Mouse (Mus musculus) frontal cortex, postnatal 14 days (tissue): Measurements from ENCODE around the gene D230025D16Rik.
"Not testable (repeated sequence)": the region's sequence is repeated elsewhere in the genome, so short reads cannot be mapped to it uniquely, and the experiment has no call there.

Experiments
- DNase-seq, 2 experiments: peaks; one replicate each; pipeline ENCODE4 v3.0.0; 2022; ENCODE audit warnings: low spot score in 2 of 2

D230025D16Rik gene

DNA sequence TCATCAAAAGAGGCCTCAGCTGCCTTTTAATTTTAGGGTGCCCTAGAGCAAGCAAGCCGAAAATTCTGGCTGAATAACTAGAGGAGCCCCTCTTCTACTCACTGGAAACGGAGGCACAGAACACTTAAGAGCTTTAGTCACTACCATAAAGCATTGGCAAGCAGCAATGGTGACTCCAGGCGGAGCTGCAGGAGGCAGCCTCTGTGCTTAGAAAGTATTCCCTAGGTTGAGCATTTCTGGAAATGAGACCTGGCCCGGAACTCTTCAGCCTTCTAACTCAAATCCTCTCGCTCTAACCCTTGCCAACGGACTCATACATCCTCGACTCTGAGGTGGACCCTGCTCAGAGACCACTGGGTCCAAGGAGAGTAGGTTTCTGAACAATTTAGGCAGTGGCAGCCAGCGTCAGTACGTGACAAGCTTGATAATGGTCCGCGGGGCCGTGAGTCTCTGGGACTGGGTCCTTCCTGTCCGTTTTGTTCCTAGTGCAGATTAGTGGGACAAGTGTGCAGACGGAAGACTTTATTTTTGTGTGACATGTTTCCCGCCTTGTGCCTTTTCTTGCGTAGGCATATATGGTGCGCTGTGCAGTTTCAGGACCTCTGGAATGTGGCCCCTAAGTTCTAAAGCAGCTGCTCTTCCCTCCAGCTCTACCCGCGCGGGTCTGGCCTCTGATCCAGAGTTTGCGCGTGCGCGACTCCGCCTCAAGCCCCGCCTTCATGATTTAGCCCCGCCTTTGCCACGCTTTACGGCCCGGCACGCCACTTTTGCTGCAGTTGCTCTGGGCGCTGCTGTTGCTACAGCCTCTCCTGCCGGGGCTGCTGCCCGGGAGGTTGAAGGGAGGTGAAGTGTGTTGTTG is at the start of gene D230025D16Rik:
Gene D230025D16Rik, plus strand, starts transcription at position 733 of the 859 bp plus-strand sequence.
- peak; percentile 89 to 92 for DNase-seq

DNA sequence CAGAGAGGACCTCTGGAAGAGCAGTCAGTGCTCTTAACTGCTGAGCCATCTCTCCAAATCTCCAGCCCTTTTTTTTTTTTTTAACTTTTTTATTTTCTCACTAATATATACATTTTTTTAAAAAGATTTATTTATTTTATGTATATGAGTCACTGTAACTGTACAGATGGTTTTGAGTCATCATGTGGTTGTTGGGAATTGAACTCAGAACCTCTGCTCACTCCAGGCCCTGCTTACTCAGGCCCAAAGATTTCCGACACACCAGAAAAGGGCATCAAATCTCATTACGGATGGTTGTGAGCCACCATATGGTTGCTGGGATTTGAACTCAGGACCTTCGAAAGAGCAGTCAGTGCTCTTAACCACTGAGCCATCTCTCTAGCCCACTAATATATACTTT is 49.7 kb upstream of the D230025D16Rik start:
- DNase-seq, result not testable (repeated sequence)

DNA sequence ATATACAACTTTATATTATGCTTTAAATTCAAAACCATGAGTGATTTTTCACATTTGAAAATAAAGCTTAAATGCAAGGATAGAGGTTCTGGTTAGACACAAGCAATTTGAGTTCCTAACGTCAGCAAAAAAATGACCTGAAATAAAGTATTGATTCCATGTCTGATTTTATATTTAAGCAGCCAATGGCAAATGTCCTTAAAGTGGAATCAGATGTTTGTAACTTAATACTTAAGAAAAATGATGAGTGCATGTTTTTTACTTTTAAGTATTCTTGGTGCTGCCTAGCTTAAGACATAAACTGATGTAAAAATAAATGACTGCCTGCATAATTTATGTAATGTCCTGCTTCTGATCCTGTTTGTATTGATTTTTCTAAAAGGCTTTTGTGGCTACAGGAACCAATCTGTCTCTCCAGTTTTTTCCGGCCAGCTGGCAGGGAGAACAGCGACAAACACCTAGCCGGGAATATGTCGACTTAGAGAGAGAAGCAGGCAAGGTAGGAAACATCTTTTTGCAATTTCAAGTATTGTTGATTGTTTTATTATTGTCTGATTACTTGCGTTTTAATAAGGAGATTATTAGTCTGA is 46.6 kb upstream of the D230025D16Rik start:
- no peak for DNase-seq

DNA sequence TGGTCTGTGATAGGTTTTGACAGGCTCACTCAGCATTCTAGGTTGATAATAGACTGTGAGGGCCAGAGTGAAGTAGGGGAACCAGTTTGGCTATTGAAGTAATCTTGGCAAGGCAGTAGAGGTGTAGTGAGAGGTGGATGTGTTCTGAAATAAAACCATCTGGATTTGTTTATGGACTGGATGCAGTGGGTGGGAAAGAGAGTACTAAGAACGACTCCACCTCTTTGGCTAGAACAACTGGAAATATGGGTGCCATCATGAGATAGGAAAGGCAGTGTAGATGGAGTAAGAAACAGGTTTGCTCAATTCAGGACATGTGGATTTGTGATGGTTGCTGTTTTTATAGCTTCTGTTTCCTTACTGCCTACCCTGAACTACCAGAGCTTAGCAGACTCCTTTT is 42.7 kb upstream of the D230025D16Rik start:
- DNase-seq, result no peak

DNA sequence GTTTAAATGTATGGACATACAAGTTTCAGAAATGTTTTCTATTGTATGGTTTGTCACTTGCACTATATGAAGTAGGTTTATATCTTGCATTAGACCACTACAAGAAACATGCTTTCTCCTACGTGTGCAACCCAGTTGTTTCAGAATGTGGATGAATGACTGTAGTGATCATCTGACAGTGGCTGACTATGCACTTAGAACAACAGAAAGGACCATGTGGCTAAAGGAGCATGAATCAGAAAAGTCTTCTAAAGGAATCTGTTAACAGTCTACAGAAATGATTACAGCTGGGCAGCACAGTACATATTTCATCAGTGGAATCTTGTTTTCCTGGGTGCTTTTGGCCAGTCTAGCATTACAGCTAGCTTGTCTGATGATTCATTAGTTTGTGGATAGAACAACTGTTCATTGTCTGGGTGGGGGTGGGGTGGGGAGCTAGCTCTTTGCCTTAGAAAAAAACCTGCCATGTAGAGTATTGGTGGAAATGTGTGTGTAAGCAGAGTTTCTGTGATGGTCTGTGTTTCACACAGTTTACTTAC is 38.4 kb upstream of the D230025D16Rik start:
- DNase-seq, result no peak

DNA sequence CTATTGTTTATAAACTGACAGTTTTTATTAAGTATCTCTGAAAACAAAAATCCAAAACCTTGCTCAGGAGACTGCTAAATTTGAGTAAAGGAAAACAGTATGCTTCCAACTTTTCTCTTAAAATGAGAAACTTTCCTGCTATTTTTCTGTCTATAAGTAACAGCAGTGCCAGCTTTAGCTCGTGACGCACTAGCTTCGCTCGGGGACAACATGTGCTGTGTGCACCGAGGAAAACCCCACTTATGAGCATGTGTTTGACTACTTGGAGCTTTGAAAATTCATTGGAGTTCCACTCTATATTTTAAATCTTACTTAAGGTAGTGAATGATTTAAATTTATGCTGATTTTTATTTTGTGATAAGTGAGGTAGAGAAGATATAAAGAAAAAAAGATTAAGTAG is 32.8 kb upstream of the D230025D16Rik start:
- no peak for DNase-seq

DNA sequence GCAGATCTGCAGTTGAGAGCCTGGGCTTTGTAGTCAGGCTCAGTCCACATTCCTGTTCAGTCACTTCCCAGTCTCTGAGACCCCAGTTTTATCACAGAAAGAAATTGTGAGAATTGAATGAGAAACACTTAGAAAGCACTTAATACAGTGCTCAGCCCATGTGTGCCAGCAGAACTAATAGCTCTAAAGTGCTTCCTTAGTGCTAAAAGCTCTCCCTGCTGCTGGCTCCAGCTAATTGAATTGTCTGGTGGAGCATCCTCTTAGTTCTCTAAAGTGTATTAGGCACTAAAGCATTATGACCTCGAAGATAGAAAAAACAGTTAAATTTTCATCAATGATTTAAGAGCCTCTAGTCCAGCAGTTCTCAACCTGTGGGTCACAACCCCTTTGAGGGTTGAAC is 19.2 kb upstream of the D230025D16Rik start:
- no peak for DNase-seq

DNA sequence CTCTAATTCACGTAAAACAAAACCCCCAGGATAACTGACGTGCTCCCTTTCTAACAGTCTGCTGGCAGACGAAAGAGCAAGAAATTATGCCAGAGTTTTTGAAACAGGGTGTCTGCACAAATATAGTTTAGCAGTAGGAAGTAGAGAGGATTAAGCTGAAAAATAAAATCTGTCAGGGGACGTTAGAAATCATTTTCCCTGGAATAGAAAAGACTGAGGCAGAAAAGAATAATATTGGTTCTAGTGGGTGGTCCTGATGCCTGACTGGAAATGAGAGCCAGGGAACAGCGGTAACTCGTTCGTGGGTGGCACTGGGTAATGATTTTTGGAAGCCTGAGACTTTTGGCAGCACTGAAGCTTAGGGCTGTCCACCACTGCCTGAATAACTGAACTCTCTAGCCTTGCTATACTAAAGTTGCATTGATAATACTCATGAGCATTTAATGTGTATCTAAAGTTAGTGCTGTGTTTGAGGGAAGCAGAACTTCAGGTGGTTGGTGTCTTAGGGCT is 18.1 kb upstream of the D230025D16Rik start:
- DNase-seq, result no peak

DNA sequence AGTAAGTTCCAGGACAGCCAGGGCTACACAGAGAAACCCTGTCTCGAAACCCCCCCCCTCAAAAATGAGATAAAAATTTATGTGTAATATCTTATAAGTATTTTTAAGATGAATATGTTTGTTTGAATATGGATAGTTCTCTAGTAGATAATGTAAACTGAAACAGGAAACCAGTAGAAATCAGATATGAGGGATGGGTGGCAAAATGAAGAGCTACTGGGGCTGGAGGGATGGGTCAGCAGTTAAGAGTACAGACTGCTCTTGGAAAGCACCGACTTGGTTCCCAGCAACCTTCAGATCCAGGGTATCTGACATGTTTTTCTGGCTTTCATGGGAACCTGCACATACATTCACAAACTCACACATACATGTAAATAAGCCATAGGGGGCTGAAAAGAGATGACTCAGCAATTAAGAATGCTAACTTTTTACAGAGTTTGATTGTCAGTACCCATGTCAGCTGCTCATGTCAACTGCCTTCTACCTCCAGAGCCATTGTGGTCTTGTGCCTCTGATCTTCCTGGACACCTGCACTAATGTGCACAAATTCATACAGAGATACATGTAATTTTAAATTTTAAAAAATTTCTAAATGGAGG is 17.2 kb upstream of the D230025D16Rik start:
- DNase-seq, result no peak

DNA sequence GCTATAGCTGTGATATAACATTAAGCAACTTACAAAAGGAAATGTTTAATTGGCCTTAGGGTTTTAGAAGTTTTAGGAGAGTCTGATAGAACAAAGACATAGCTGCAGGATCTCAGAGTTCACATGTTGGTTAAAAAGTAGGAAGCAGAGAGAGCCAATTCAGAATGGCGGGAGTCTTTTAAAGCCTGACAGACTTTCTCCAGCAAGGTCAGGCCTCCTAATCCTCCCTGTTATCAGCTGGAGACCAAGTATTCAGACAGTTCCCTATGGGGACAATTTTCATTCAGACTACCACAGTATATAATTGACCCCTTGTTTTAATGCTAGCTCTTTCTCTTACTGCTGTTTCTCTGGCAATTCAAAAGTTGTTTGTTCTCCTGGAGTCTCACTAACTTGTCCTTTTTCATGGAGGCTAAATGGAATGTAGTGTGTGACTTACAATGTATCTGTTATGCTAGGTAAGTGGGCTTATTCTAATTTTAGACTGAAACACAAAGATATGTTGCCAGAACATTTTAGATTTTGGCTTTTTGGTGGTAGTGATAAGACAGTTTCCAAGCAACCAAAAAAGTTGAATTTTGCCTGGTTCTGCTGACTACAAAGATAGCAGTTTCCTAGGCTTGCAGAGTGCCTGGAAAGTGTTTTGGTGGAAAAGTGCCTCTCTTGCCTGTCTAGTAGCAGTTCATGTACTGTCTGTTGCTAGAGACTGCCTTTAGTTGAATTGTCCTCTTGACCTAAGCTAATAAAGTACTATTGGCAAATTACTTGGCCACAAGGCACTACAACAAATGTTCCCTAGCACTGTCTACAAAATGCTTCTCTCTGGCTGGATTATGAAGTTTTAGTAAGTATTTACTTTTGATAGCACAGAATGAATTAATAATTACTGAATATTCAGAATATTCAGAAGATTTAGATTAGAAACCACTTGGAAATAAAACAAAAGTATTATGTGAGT is 15.5 kb upstream of the D230025D16Rik start:
- DNase-seq, result no peak

DNA sequence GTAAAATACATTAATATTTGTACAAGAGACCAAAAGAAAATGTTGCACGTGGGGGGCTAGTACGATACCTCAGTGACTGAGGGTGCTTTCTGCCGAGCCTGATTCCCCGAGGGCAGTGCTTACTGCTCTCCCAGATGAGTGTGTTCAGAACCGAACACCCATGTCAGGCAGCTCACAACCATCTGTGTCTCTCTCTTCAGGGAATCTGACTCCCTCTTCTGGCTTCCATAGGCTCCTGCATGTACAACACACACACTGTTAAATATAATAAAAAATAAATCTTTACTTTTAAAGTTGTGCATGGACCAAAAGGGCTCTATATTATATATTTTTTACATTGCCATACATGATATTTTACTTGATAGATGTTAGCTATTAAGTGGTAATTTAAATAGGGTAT is 10.8 kb upstream of the D230025D16Rik start:
- no peak for DNase-seq

DNA sequence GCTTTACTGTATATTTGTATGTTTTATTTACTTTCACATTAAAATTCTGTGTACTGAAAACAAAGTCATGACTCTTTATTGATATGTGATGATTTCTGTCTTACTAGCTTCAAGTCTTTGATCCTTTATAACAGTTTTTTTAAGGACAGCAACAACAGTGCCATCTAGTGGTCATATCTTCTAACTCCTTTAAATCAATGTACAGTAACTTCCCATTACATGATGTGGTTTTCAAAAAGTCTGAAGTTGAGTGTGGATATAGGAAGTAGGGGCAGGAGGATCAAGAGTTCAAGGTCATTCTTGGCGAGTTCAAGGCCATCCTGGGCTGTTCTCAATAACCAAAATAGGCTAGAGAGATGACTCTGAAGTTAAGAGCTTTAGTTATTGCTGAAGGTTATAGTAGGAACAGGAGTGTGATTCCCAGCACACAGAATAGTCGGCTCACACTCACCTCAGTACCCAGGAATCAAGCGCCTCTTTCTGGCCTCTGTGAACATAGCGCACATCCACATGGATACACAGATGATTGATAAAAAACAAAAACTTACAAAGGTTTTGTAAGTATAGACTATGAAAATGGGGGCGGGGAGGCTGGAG is 6.9 kb upstream of the D230025D16Rik start:
- DNase-seq, result no peak

DNA sequence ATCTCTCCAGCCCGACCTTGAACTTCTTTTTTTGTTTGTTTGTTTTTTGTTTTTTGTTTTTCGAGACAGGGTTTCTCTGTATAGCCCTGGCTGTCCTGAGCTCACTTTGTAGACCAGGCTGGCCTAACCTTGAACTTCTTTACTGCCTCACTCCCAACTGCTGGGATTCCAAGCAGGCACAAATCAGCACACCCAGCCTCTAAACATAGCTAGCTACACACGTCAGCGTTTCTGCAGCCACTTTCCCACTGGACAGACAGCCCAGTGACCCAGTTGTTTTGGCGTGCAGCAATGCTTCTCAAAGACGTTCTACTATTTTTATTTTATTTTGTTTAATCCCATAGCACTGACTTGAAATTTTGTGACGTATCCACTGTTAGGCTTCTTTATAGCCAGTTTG is 1.1 kb upstream of the D230025D16Rik start:
- DNase-seq, result no peak

DNA sequence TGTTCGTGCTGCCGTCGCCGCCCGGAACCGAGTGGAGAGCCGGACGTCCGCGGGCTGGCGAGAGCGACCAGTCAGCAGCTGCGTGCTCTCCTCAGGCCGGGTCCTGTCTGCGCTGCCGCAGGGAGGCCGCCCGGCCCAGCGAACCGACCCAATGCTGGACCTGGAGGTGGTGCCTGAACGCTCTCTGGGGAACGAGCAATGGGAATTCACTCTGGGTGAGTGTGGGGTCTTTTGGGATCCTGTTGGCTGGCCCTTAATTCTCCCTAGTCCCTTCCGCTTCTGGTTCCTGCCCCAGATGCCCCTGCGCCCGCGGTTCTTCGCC is 288 bp downstream of the D230025D16Rik start:
- DNase-seq, result no peak

DNA sequence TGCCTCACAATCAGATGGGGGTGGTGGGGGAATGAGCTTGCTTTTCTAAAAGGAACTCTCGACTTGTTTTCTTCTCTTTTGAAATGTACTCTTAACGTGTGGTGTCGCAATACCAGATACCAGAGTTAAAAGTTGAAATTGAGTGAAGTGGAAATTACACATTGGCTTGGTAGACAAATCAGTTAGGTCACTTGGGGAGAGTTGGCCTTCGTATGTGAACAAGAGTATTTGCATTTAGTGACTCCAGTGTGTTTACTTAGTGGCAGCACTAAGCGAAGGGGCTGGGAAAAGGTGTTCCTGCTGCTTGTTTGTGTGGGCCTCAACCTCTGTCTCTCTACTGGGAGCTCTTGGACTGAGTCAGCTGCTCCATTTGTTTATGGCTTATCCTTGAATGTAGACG is 972 bp downstream of the D230025D16Rik start:
- no peak for DNase-seq

DNA sequence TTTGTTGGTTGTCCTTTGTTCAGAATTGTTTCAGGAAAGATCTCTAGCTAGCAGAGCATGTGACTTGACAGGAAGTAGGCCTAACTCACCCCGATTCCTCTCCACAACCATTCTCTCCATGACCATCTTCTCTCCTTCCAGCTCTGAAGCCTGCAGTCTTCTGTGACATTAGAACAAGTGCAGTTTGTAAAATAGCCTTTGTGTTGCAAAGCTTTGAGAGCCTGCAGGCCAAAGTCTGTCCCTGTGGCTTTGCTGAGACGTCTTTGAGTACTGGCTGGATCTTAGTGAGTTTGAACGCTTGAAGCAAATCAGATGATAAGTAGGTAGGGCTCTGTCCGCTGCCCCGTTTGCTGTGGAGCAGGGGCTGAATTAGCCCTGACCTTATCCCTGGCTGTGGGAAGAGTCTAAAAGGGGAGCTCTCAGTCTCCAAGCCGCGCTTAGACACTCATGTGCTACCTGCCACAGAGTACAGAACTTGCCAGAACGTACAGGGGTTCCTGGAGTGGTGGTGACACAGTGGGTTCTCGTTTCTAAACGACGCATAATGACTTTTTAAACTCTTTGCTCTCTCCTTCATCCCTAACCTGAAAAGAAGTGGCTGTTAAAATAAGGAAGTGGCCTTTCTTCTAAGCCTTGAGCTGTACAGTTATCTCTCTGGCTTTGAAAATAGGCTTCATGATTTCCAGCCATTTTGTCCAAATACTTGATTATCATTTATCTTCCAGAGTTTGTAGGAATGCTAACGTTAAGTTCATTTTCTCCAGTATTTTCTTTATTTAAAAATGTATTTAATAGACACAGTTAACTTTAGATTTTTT is 6.8 kb downstream of the D230025D16Rik start:
- no peak for DNase-seq

DNA sequence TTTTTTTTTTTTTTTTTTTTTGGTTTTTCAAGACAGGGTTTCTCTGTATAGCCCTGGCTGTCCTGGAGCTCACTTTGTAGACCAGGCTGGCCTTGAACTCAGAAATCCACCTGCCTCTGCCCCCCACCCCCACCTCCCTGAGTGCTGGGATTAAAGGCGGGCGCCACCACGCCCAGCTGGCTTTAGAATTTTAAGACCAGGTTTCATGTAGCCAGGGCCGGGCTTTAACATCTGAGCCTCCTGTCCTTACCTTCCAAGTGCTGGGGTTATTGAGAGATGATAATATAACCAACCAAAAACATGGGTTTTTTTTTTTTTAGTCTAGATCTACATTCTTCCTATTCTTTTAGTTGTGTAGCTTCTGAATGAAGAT is 7.4 kb downstream of the D230025D16Rik start:
- not testable (repeated sequence) for DNase-seq

DNA sequence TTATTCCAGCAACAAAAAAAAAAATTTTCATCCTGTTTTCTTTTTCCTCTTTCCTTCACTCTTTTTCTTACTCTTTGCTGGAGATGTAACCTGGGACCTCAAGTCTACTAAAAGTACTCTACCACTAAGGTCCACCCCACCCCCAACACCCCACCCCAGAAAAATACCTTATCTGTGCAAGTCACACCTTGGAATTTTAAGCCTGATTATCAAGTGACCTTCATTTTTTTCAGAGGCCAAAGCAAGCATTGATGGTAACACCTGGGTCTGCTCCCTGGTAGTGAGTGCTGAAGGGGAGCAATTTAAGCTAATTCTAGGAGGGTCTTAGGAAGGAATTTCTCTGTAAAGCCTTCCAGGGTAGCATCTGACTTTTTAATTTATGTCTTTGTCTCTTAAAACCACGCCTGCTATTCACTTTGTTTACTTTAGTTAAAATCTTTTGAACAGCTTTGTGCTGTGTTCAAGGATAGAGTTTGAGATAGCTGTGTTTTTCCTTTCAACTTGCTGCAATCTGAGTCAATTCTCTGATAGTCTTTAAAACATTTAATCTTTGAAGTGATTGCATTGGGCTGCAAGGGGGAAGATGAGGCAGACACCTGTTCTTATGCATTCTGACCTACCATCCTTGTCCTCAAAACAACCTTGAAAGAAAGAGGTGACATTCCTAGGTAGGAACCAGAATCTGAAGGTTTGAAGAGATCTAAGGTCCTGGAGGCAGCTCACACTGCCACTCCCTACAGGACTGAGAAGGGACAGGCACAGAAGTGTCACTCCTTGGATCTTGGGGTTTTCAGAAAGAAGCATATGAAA is 8.4 kb downstream of the D230025D16Rik start:
- no peak for DNase-seq

DNA sequence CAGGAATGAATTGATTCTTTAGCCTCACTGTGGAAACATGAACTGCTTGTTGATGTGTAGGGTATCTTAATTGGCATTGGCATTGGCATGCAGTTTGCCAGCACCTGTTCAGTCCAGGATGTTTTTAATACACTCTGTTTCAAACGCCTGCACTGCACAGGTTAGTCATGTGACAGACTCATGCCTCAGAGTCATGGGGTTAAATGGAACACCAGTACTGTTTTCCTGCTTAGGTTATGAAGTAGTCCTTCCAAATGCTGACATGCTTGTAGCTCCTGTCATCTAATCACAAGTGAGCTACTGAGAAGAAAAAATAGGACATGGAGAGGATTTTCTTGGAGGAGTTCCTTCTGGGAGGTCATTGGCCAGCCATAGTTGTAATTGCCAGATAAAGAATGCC is 10.3 kb downstream of the D230025D16Rik start:
- DNase-seq, result no peak
